Comparison of ENCODE assay signal across 27 mouse cellular contexts in the genomic region with DNA sequence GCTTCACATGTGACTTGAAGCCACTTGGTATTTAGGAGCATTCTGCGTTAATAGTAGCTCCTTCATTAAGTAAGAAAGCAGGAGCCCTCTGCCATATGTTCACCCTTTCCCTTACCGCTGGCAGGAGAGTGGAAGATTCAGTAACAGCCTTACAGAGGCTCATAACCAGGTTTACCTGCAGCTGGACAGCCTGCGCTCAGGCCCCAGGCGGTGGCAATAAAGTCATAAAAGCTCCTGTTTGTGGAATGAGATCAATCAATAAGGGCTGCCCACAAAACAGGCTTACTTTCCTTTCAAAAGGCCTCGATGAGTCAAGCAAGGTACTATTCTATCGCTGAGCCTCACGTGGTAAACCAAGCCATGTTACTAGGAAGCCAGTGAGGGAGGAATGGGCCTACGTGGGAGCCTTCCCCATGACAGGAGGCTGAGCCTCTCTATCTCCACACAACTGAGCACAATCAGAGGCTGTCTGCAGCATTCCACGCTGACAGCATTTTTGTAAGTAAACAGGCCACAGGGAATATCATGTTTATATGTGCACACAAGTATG. TPM values are rescaled to one million over a fixed set of nuclear protein-coding genes. Genes with fewer than 3 reads are reported as not detected.
DNase-seq lines count a peak whose midpoint lies in the region; ATAC-seq lines count a peak whose summit lies in the region.
"Had no signal": no experiment of that assay in that cellular context is flagged by ENCODE, and none has a peak within 500 bp of the region (broad histone marks: within the 10 kb centered on the region; RNA-seq: fewer than 3 reads in every experiment).

No protein-coding gene starts in this region.

- no peaks in the 10 kb centered on the region for H3K36me3 ChIP-seq in hindbrain, embryonic 16.5 days (ENCODE audit: control insufficient read depth, insufficient read depth, low read length)
- H3K36me3 ChIP-seq in hindbrain, embryonic 12.5 days = 0 out of 2 replicates have a peak, but pooled peaks cover 4% of the 10 kb centered on the region
- H3K36me3 ChIP-seq in embryonic facial prominence, embryonic 10.5 days (replicated peaks) = peaks cover 81% of the 10 kb centered on the region
- H3K36me3 ChIP-seq in intestine, embryonic 15.5 days = no peaks in the 10 kb centered on the region
- no peaks in the 10 kb centered on the region for H3K36me3 ChIP-seq in neural tube, embryonic 15.5 days
- H3K36me3 ChIP-seq: liver, embryonic 15.5 days had no signal

- H3K27ac ChIP-seq in hindbrain, embryonic 16.5 days (ENCODE audit: low read depth, low read length) = no peak overlapping the region
- no peak overlapping the region for H3K27ac ChIP-seq in hindbrain, embryonic 12.5 days
- H3K27ac ChIP-seq in embryonic facial prominence, embryonic 10.5 days (replicated peaks) = 0 out of 2 replicates have a peak overlapping the region, but pooled peaks have one; percentile 14
- no peak overlapping the region for H3K27ac ChIP-seq in intestine, embryonic 15.5 days
- peak overlapping the region; percentile 49 for H3K27ac ChIP-seq in neural tube, embryonic 15.5 days (replicated peaks)
- H3K27ac ChIP-seq: heart, embryonic 10.5 days; liver, embryonic 15.5 days; lung, embryonic 15.5 days had no signal

- ATAC-seq in hindbrain, embryonic 16.5 days = 0 out of 2 replicates have a peak, but pooled peaks have one; percentile 40
- ATAC-seq in hindbrain, embryonic 12.5 days (ENCODE audit: low FRiP score) = no peak
- peak; percentile 79 for ATAC-seq in intestine, embryonic 15.5 days
- ATAC-seq in neural tube, embryonic 15.5 days (ENCODE audit: low FRiP score) = 0 out of 2 replicates have a peak, but pooled peaks have one; percentile 20
- ATAC-seq: activated CD4-positive, CD25-positive, alpha-beta regulatory T cell, adult 4 months had no signal

- H3K4me2 ChIP-seq in hindbrain, embryonic 16.5 days (ENCODE audit: low read length) = no peak overlapping the region
- no peak overlapping the region for H3K4me2 ChIP-seq in hindbrain, embryonic 12.5 days (replicated peaks)
- no peak overlapping the region for H3K4me2 ChIP-seq in intestine, embryonic 15.5 days (replicated peaks)
- no peak overlapping the region for H3K4me2 ChIP-seq in neural tube, embryonic 15.5 days
- H3K4me2 ChIP-seq: liver, embryonic 15.5 days; lung, embryonic 15.5 days had no signal

- DNase-seq in embryonic facial prominence, embryonic 10.5 days (ENCODE audit: low spot score) = no peak
- no peak for DNase-seq in cerebellum, adult 8-10 months
- DNase-seq in kidney, postnatal 25 days = no peak
- DNase-seq: adrenal gland, postnatal 10 days; B cell, adult 2 months; cerebellum, adult 2 months; cerebellum, postnatal 36 days; embryo, embryonic 11 days; heart, postnatal 4 days; kidney, adult 8-10 months; kidney, postnatal 14 days; layer of hippocampus, adult 9-11 months; liver; lung, postnatal 36 days; midbrain, embryonic 14.5 days; thymus, adult 18-20 months; thymus, postnatal 36 days had no signal

- 77% methylated on average over 9 of the region's 9 CpGs for WGBS in hindbrain, embryonic 16.5 days
- 87% methylated on average over 9 of the region's 9 CpGs for WGBS in hindbrain, embryonic 12.5 days
- 89% methylated on average over 9 of the region's 9 CpGs for WGBS in embryonic facial prominence, embryonic 10.5 days
- 51% methylated on average over 9 of the region's 9 CpGs for WGBS in intestine, embryonic 15.5 days
- 36% methylated on average over 9 of the region's 9 CpGs for WGBS in neural tube, embryonic 15.5 days

- H3K27me3 ChIP-seq in hindbrain, embryonic 16.5 days (replicated peaks; ENCODE audit: control insufficient read depth, insufficient read depth, low read length) = no peaks in the 10 kb centered on the region
- H3K27me3 ChIP-seq in hindbrain, embryonic 12.5 days = no peaks in the 10 kb centered on the region
- no peaks in the 10 kb centered on the region for H3K27me3 ChIP-seq in embryonic facial prominence, embryonic 10.5 days (replicated peaks; ENCODE audit: low read depth, poor library complexity, severe bottlenecking)
- no peaks in the 10 kb centered on the region for H3K27me3 ChIP-seq in intestine, embryonic 15.5 days (replicated peaks)
- no peaks in the 10 kb centered on the region for H3K27me3 ChIP-seq in neural tube, embryonic 15.5 days (replicated peaks)
- H3K27me3 ChIP-seq: CH12.LX; liver, embryonic 15.5 days; lung, embryonic 15.5 days; megakaryocyte, embryonic 14.5 days had no signal

- no peaks in the 10 kb centered on the region for H3K9me3 ChIP-seq in hindbrain, embryonic 16.5 days (ENCODE audit: control insufficient read depth, low read length)
- H3K9me3 ChIP-seq in hindbrain, embryonic 12.5 days (replicated peaks) = no peaks in the 10 kb centered on the region
- H3K9me3 ChIP-seq in embryonic facial prominence, embryonic 10.5 days = no peaks in the 10 kb centered on the region
- no peaks in the 10 kb centered on the region for H3K9me3 ChIP-seq in intestine, embryonic 15.5 days
- H3K9me3 ChIP-seq in neural tube, embryonic 15.5 days (replicated peaks) = no peaks in the 10 kb centered on the region
- H3K9me3 ChIP-seq: heart, embryonic 10.5 days; liver, embryonic 15.5 days; lung, embryonic 15.5 days; megakaryocyte, embryonic 14.5 days had no signal

- no peak overlapping the region for H3K9ac ChIP-seq in hindbrain, embryonic 16.5 days (ENCODE audit: low read depth, low read length)
- H3K9ac ChIP-seq in hindbrain, embryonic 12.5 days = no peak overlapping the region
- H3K9ac ChIP-seq in intestine, embryonic 15.5 days = no peak overlapping the region
- 0 out of 2 replicates have a peak overlapping the region, but pooled peaks have one; percentile 0 for H3K9ac ChIP-seq in neural tube, embryonic 15.5 days (replicated peaks)
- H3K9ac ChIP-seq: liver, embryonic 15.5 days; lung, embryonic 15.5 days had no signal

- H3K4me1 ChIP-seq in hindbrain, embryonic 16.5 days (ENCODE audit: control insufficient read depth, insufficient read depth, low read depth, low read length) = peaks cover 7% of the 10 kb centered on the region
- H3K4me1 ChIP-seq in hindbrain, embryonic 12.5 days = no peaks in the 10 kb centered on the region
- H3K4me1 ChIP-seq in embryonic facial prominence, embryonic 10.5 days = peaks cover 20% of the 10 kb centered on the region
- H3K4me1 ChIP-seq in intestine, embryonic 15.5 days (replicated peaks) = 0 out of 2 replicates have a peak, but pooled peaks cover 3% of the 10 kb centered on the region
- peaks cover 23% of the 10 kb centered on the region for H3K4me1 ChIP-seq in neural tube, embryonic 15.5 days
- H3K4me1 ChIP-seq: liver, embryonic 15.5 days; lung, embryonic 15.5 days had no signal

- H3K4me3 ChIP-seq in hindbrain, embryonic 16.5 days (ENCODE audit: low read length) = no peak overlapping the region
- no peak overlapping the region for H3K4me3 ChIP-seq in hindbrain, embryonic 12.5 days
- no peak overlapping the region for H3K4me3 ChIP-seq in embryonic facial prominence, embryonic 10.5 days
- no peak overlapping the region for H3K4me3 ChIP-seq in intestine, embryonic 15.5 days (replicated peaks)
- no peak overlapping the region for H3K4me3 ChIP-seq in neural tube, embryonic 15.5 days (replicated peaks)
- H3K4me3 ChIP-seq: heart, embryonic 10.5 days; liver, embryonic 15.5 days; lung, embryonic 15.5 days; megakaryocyte, embryonic 14.5 days had no signal

RNA-seq across cellular contexts. Expression of a gene that starts 49.1 kb away (rescaled TPM):
- polyA plus RNA-seq in hindbrain, embryonic 16.5 days (2015; fragmentation: Nextera tagmentation; extraction: Ambion mirVana) = 29.9 and 35.5 TPM in 2 replicates
- polyA plus RNA-seq in hindbrain, embryonic 12.5 days (2016; fragmentation: Nextera tagmentation; extraction: Ambion mirVana) = 25.4 and 27.3 TPM in 2 replicates
- polyA plus RNA-seq in embryonic facial prominence, embryonic 10.5 days (2016; fragmentation: Nextera tagmentation; extraction: Ambion mirVana) = 56.2 and 56.7 TPM in 2 replicates
- polyA plus RNA-seq in intestine, embryonic 15.5 days (2015; fragmentation: Nextera tagmentation; extraction: Ambion mirVana) = 11.2 and 11.4 TPM in 2 replicates
- polyA plus RNA-seq in neural tube, embryonic 15.5 days (2015; fragmentation: Nextera tagmentation; extraction: Ambion mirVana) = 22.3 and 24.6 TPM in 2 replicates

Comparison
In these comparisons a context has a peak if more than half of its experiments do, and no peak if none do; other contexts are left out.
1. H3K27ac ChIP-seq: peak in embryonic facial prominence, embryonic 10.5 days (single experiment) and neural tube, embryonic 15.5 days (single experiment); none in hindbrain, embryonic 16.5 days (single experiment), hindbrain, embryonic 12.5 days (single experiment) and intestine, embryonic 15.5 days (single experiment).